Mouse (Mus musculus) small intestine, adult 10 weeks (tissue): ENCODE results near the gene Nsd1. TPM values are rescaled to one million over a fixed set of nuclear protein-coding genes. Genes with fewer than 3 reads are reported as not detected.

Experiments
- polyA plus RNA-seq: library from polyadenylated mRNA; stranded (reverse); fragments of 350-450 nt; fragmentation: Illumina TruSeq; extraction: RNeasy Lipid Tissue Mini Kit (QIAGEN cat#74804); gene quantifications from one replicate; pipeline ENCODE4 v1.2.3, GENCODE M21; 2014; ENCODE audit warnings: low replicate concordance

The Nsd1 gene
- polyA plus RNA-seq = 67.2 TPM

GRCm38 (mm10) chr13:55209649-55210192, at the start of gene Nsd1:
Gene Nsd1, plus strand, starts transcription at chr13:55209782.

GRCm38 (mm10) chr13:55319931-55320533, 110.5 kb downstream of the Nsd1 start, which contains the start of gene Prelid1:
Gene Prelid1, plus strand, starts transcription at chr13:55320500.

GRCm38 (mm10) chr13:55321434-55322129, 112.0 kb downstream of the Nsd1 start, which contains the start of gene Rab24:
Gene Rab24, minus strand, starts transcription at chr13:55321946.

GRCm38 (mm10) chr13:55329683-55330566, 120.3 kb downstream of the Nsd1 start, which contains the start of gene Mxd3:
Gene Mxd3, minus strand, starts transcription at chr13:55329823.

GRCm38 (mm10) chr13:55362453-55363060, 153.0 kb downstream of the Nsd1 start, which contains the start of gene Lman2:
Gene Lman2, minus strand, starts transcription at chr13:55362783.

Other genes starting within 250 kb of the Nsd1 start
- gene Hk3, start 188.4 kb upstream of the Nsd1 start, polyA plus RNA-seq = not detected
- gene Uimc1, start 109.5 kb upstream of the Nsd1 start, polyA plus RNA-seq = 41.0 TPM
- gene Zfp346, start 104.5 kb upstream of the Nsd1 start, polyA plus RNA-seq = 4.2 TPM
- gene Gm17617, start 76.2 kb upstream of the Nsd1 start, polyA plus RNA-seq = not detected
- not detected for gene Fgfr4, start 57.1 kb upstream of the Nsd1 start, polyA plus RNA-seq
- gene Prelid1, start 110.7 kb downstream of the Nsd1 start, polyA plus RNA-seq = 12.0 TPM
- gene Rab24, start 112.2 kb downstream of the Nsd1 start, polyA plus RNA-seq = 13.8 TPM
- 0.30 TPM for gene Mxd3, start 120.0 kb downstream of the Nsd1 start, polyA plus RNA-seq
- 30.2 TPM for gene Lman2, start 153.0 kb downstream of the Nsd1 start, polyA plus RNA-seq
- not detected for gene Rgs14, start 159.9 kb downstream of the Nsd1 start, polyA plus RNA-seq
- not detected for gene Slc34a1, start 188.4 kb downstream of the Nsd1 start, polyA plus RNA-seq
- gene Pfn3, start 205.4 kb downstream of the Nsd1 start, polyA plus RNA-seq = not detected
- gene F12, start 217.0 kb downstream of the Nsd1 start, polyA plus RNA-seq = not detected
- 3.2 TPM for gene Grk6, start 235.3 kb downstream of the Nsd1 start, polyA plus RNA-seq